Mouse (Mus musculus): ENCODE data around the gene Hells. TPM values are rescaled to one million over a fixed set of nuclear protein-coding genes. Genes with fewer than 3 reads are reported as not detected.

The Hells gene
- polyA plus RNA-seq, 1 experiment from 2014 or later = 49.4 TPM

DNA sequence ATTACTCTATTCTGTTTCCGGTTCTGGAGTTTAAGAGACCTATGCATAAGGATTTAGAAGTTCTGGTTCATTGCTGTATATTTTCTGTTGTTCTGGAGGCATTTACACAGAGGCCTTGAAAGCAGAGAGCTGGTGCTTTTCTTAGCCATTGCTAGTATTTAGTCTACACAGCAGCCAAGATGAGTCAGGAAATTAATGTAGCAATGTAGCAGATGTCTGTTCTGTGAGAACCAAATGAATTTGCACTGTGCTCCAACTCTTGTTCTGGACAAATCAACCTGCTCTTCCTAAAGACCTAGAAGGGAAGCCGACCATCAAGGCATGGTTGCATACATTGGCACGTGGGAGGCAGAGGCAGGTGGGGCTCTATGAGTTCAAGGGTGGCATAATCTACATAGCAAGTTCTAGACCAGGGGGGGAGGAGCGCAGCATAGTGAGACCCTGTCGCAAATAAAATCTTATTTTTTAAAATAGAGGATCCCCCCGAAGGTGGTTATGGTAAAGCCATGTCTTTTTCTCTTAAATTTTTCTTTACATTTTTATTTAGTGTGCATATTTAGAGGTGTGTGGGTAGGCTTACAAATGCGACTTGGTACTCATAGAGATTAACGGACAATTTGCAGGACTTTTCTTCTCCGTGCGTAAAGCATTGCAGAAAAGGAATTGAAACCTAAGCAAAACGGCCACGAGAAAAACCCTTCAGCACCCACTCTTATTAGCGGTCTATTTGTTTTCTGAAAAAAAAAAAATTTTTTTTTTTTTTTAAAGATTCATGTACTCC, 1.1 kb upstream of the Hells start:
- H3K9ac ChIP-seq (replicated peaks; ENCODE audit: low read depth, low read length) = peak overlapping the region; percentile 60; the same call in 1 of the 2 replicates
- peak overlapping the region; percentile 75 for H3K4me2 ChIP-seq (replicated peaks; ENCODE audit: low read depth, low read length)
- no peaks in the 10 kb centered on the region for H3K4me1 ChIP-seq (ENCODE audit: control insufficient read depth, insufficient read depth, low read length)
- H3K9me3 ChIP-seq (ENCODE audit: control insufficient read depth, low read depth, low read length) = no peaks in the 10 kb centered on the region
- peak overlapping the region; percentile 76 for H3K4me3 ChIP-seq (ENCODE audit: low read depth, low read length)
- no peak for ATAC-seq (ENCODE audit: insufficient number of reproducible peaks, insufficient read depth, low FRiP score, low read depth)
- no peaks in the 10 kb centered on the region for H3K27me3 ChIP-seq (ENCODE audit: control insufficient read depth, insufficient read depth, low read length)
- no peaks in the 10 kb centered on the region; the same call in 1 of the 2 replicates for H3K36me3 ChIP-seq (ENCODE audit: control insufficient read depth, insufficient read depth, low read length)
- H3K27ac ChIP-seq (ENCODE audit: low read length) = no peak overlapping the region
- WGBS = 64% methylated on average over 13 of the region's 13 CpGs

DNA sequence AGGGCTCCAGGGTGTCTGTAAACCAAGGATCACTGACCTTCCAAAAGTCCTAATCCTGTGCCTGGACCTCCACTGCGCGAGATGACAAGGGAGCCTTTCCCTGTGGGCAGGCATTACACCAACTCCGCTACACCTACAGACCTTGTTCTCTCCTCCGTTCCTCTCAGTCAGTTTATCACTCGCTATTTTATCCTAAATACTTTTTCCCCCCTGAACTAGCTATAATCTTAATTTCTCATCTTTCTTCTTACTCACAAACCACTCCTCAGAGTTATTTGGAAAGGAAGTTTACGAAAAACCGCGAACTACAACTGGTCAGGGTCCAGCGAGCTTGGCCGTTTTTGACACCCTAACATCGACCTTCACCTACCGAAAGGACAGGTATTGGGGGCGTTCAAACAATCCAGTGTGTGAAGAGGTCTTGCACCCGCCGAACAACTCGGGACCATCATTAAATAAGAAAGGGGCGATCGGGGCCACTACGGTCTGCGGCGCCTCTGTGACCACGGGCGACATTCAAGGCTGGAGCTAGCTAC, 395 bp upstream of the Hells start:
- H3K4me1 ChIP-seq (ENCODE audit: control insufficient read depth, insufficient read depth, low read length) = no peaks in the 10 kb centered on the region
- WGBS = 1% methylated on average over 23 of the region's 23 CpGs
- peak; percentile 29; the same call in 1 of the 2 replicates for ATAC-seq (ENCODE audit: insufficient number of reproducible peaks, insufficient read depth, low FRiP score, low read depth)
- H3K4me3 ChIP-seq (ENCODE audit: low read depth, low read length) = peak overlapping the region; percentile 76
- peak overlapping the region; percentile 84 for H3K27ac ChIP-seq (ENCODE audit: low read length)
- no peaks in the 10 kb centered on the region for H3K27me3 ChIP-seq (ENCODE audit: control insufficient read depth, insufficient read depth, low read length)
- H3K36me3 ChIP-seq (ENCODE audit: control insufficient read depth, insufficient read depth, low read length) = peaks cover 3% of the 10 kb centered on the region
- H3K4me2 ChIP-seq (replicated peaks; ENCODE audit: low read depth, low read length) = peak overlapping the region; percentile 75
- H3K9ac ChIP-seq (replicated peaks; ENCODE audit: low read depth, low read length) = peak overlapping the region; percentile 60
- no peaks in the 10 kb centered on the region for H3K9me3 ChIP-seq (ENCODE audit: control insufficient read depth, low read depth, low read length)

DNA sequence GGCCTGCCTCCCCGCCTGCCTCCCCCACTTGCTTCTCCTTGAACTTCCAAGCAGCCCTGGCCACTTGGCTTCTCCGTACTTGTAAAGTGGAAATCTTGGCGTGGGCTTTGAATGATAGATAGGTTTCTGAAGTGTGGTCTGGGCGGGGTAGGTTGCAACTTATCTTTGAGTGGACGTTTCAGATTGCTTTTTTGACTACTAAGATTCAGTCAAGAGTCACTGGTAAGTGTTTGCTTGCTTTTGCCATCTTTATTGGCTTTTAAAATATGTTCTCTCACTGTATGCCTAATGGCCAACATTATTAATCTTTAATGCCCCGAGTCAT, 813 bp downstream of the Hells start:
- Histone ChIP-seq H3K4me3 (ENCODE audit: low read depth, low read length) (peak overlapping the region; percentile 76), H3K27ac (ENCODE audit: low read length) (no peak overlapping the region)
- no peak for ATAC-seq (ENCODE audit: insufficient number of reproducible peaks, insufficient read depth, low FRiP score, low read depth)

DNA sequence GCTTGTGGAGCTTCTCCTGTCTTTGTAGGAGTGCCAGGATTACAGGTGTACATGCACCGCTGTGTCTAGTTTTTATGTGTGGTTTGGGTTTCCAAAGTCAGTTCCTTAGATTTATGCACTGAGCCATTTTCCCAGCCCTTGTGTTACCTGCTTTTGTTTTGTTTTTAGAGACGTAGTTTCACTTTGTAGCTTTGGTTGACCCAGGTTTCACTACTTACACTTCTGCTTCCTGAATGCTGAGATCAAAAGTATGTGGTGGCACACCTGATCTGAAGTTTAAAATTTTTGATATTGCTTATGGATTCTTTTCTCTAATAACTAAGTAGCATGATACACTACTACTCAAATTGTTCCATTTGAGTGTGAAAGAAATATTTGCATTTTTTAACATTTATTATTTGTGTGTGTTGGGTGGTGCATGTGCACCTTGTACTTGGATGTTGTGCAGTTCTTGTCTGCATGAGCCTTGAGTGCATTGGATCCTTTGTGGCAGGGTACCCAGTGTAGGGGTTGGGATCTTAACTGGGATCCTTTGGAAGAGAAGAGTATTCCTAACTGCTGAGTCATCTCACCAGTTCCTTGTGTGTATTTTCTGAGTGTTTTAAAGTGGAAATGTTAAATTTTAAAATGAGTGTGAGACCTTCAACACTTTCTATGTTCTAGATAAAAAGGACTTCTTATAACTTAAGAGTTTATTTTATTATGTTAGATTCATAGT, 14.0 kb downstream of the Hells start:
- no peaks in the 10 kb centered on the region for H3K9me3 ChIP-seq (ENCODE audit: control insufficient read depth, low read depth, low read length)
- no peak for ATAC-seq (ENCODE audit: insufficient number of reproducible peaks, insufficient read depth, low FRiP score, low read depth)
- H3K4me1 ChIP-seq (ENCODE audit: control insufficient read depth, insufficient read depth, low read length) = no peaks in the 10 kb centered on the region
- H3K9ac ChIP-seq (replicated peaks; ENCODE audit: low read depth, low read length) = no peak overlapping the region
- 91% methylated on average over 2 of the region's 2 CpGs for WGBS
- no peak overlapping the region for H3K4me3 ChIP-seq (ENCODE audit: low read depth, low read length)
- no peak overlapping the region for H3K27ac ChIP-seq (ENCODE audit: low read length)
- no peak overlapping the region for H3K4me2 ChIP-seq (replicated peaks; ENCODE audit: low read depth, low read length)
- no peaks in the 10 kb centered on the region for H3K27me3 ChIP-seq (ENCODE audit: control insufficient read depth, insufficient read depth, low read length)
- peaks cover 27% of the 10 kb centered on the region for H3K36me3 ChIP-seq (ENCODE audit: control insufficient read depth, insufficient read depth, low read length)

More for the DNA sequence above, 813 bp downstream of the Hells start:
- H3K27me3 ChIP-seq (ENCODE audit: control insufficient read depth, insufficient read depth, low read length) = no peaks in the 10 kb centered on the region
- no peaks in the 10 kb centered on the region for H3K9me3 ChIP-seq (ENCODE audit: control insufficient read depth, low read depth, low read length)
- H3K4me2 ChIP-seq (replicated peaks; ENCODE audit: low read depth, low read length) = peak overlapping the region; percentile 75
- H3K36me3 ChIP-seq (ENCODE audit: control insufficient read depth, insufficient read depth, low read length) = peaks cover 11% of the 10 kb centered on the region
- no peaks in the 10 kb centered on the region for H3K4me1 ChIP-seq (ENCODE audit: control insufficient read depth, insufficient read depth, low read length)
- WGBS = 2% methylated on average over 6 of the region's 6 CpGs
- peak overlapping the region; percentile 60 for H3K9ac ChIP-seq (replicated peaks; ENCODE audit: low read depth, low read length)

DNA sequence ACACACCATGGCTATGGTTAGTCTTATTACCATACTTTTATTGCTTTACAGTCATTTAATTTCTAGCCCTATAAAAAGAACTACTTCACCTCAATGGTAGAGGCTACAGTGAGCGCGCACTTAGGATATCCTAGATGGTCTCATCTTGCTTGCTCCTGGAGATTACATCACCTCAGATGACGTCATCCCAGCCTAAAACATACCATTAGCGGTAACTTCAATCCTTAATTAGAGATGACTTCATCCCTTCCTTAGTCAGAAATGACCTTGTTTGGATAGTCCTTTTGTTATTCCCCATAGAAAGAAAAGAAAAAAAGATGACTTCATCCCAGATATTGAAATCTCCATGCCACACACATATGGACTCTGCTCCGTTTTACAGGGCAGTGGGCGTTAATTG, 40.0 kb downstream of the Hells start:
- no peak overlapping the region for H3K4me3 ChIP-seq (ENCODE audit: low read depth, low read length)
- ATAC-seq (ENCODE audit: insufficient number of reproducible peaks, insufficient read depth, low FRiP score, low read depth) = no peak
- WGBS = 83% methylated on average over 6 of the region's 6 CpGs
- peaks cover 8% of the 10 kb centered on the region for H3K36me3 ChIP-seq (ENCODE audit: control insufficient read depth, insufficient read depth, low read length)
- no peaks in the 10 kb centered on the region for H3K9me3 ChIP-seq (ENCODE audit: control insufficient read depth, low read depth, low read length)
- H3K27ac ChIP-seq (ENCODE audit: low read length) = no peak overlapping the region
- H3K27me3 ChIP-seq (ENCODE audit: control insufficient read depth, insufficient read depth, low read length) = no peaks in the 10 kb centered on the region
- H3K4me1 ChIP-seq (ENCODE audit: control insufficient read depth, insufficient read depth, low read length) = no peaks in the 10 kb centered on the region
- no peak overlapping the region for H3K4me2 ChIP-seq (replicated peaks; ENCODE audit: low read depth, low read length)
- no peak overlapping the region for H3K9ac ChIP-seq (replicated peaks; ENCODE audit: low read depth, low read length)

DNA sequence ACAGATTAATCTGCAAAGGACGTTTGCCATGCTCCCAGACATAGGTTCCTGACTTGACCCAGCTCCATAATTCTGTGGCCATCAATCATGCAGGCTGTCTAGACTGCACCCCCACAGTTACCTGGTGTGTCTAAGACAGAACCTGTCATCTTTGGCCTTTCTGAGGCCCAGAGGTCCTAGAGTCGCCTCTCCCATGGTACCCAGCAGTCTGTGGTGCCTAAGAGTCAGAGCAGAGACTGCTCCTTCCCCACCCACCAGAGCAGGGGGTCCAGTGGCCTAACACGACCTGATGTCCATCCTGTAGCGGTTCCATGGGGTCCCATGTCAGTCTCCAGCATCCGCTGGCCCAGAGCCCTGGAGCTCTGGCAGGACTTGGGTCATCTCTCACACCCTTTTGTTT, 41.9 kb downstream of the Hells start:
- Histone ChIP-seq H3K27me3 (ENCODE audit: control insufficient read depth, insufficient read depth, low read length) (no peaks in the 10 kb centered on the region), H3K9me3 (ENCODE audit: control insufficient read depth, low read depth, low read length) (no peaks in the 10 kb centered on the region), H3K9ac (replicated peaks; ENCODE audit: low read depth, low read length) (no peak overlapping the region), H3K4me1 (ENCODE audit: control insufficient read depth, insufficient read depth, low read length) (no peaks in the 10 kb centered on the region), H3K4me3 (ENCODE audit: low read depth, low read length) (no peak overlapping the region), H3K27ac (ENCODE audit: low read length) (no peak overlapping the region), H3K36me3 (ENCODE audit: control insufficient read depth, insufficient read depth, low read length) (peaks cover 3% of the 10 kb centered on the region), H3K4me2 (replicated peaks; ENCODE audit: low read depth, low read length) (no peak overlapping the region)
- peak; percentile 42; the same call in 1 of the 2 replicates for ATAC-seq (ENCODE audit: insufficient number of reproducible peaks, insufficient read depth, low FRiP score, low read depth)
- WGBS = 74% methylated on average over 5 of the region's 5 CpGs

DNA sequence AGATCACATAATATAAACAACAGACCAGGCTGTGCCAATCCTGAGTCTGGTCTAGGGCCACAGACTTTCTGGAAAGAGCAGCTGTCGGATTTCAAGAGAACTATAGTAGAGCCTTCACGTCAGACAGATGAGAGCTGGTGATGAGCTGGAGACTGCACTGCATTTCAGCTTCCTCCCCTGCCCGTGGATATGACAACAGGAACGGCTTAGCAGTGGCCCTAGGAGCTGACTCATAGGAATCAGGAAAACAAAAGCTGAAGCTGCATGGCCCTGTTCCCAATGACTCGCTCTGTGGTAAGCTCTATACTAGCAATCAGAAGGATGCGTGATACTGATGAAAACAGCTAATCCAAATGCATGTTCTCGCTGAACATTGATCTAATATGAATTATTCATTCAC, 43.0 kb downstream of the Hells start:
- ATAC-seq (ENCODE audit: insufficient number of reproducible peaks, insufficient read depth, low FRiP score, low read depth) = no peak
- Histone ChIP-seq H3K4me2 (replicated peaks; ENCODE audit: low read depth, low read length) (no peak overlapping the region), H3K9ac (replicated peaks; ENCODE audit: low read depth, low read length) (no peak overlapping the region), H3K27ac (ENCODE audit: low read length) (no peak overlapping the region), H3K4me1 (ENCODE audit: control insufficient read depth, insufficient read depth, low read length) (no peaks in the 10 kb centered on the region), H3K9me3 (ENCODE audit: control insufficient read depth, low read depth, low read length) (no peaks in the 10 kb centered on the region), H3K27me3 (ENCODE audit: control insufficient read depth, insufficient read depth, low read length) (no peaks in the 10 kb centered on the region), H3K36me3 (ENCODE audit: control insufficient read depth, insufficient read depth, low read length) (peaks cover 2% of the 10 kb centered on the region), H3K4me3 (ENCODE audit: low read depth, low read length) (no peak overlapping the region)
- WGBS = 46% methylated on average over 7 of the region's 7 CpGs

DNA sequence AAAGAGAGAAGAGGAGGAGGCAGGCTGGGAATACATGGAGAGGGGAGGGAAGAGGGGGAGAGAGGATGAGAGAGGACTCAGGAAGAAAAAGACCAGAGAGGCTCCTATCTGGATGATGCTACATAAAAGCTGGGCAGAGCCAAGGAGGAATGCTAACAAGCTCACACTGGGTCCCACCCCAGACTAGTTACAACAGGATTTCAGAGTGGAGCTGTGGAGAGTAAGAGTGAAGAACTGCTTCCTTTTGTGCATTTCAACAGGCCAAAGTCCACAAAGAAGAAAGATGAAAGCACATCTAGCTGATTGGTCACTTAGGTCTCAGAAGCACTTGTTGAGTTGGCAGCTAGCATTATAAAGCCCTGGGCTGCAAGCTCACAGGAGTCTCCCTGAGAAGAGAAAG, 45.6 kb downstream of the Hells start:
- H3K9ac ChIP-seq (replicated peaks; ENCODE audit: low read depth, low read length) = no peak overlapping the region
- no peaks in the 10 kb centered on the region for H3K27me3 ChIP-seq (ENCODE audit: control insufficient read depth, insufficient read depth, low read length)
- ATAC-seq (ENCODE audit: insufficient number of reproducible peaks, insufficient read depth, low FRiP score, low read depth) = no peak
- no peaks in the 10 kb centered on the region for H3K9me3 ChIP-seq (ENCODE audit: control insufficient read depth, low read depth, low read length)
- H3K4me2 ChIP-seq (replicated peaks; ENCODE audit: low read depth, low read length) = no peak overlapping the region
- no peaks in the 10 kb centered on the region for H3K4me1 ChIP-seq (ENCODE audit: control insufficient read depth, insufficient read depth, low read length)
- H3K4me3 ChIP-seq (ENCODE audit: low read depth, low read length) = no peak overlapping the region
- H3K27ac ChIP-seq (ENCODE audit: low read length) = no peak overlapping the region
- no peaks in the 10 kb centered on the region; the same call in 1 of the 2 replicates for H3K36me3 ChIP-seq (ENCODE audit: control insufficient read depth, insufficient read depth, low read length)
